Mouse (Mus musculus) limb, embryonic 14.5 days (tissue): ENCODE measurements at regions not wholly inside any gene's neighbourhood (a gene's known extent, or its start where the extent isn't known, plus 50 kb on each side); places are given as distances from the start of the nearest gene placed in this dataset.

Experiments used
- ATAC-seq: fragments of 200-750 bp; cut with Nextera tagmentation; 2 replicates; pipeline ENCODE4 v1.8.0; 2017; ENCODE audit warnings: low read depth, moderate number of reproducible peaks, moderate TSS enrichment; ENCODE audit not compliant: low FRiP score
- DNase-seq: peaks from one replicate; pipeline ENCODE4 v3.0.0-alpha.2; 2015; ENCODE audit warnings: low spot score
- H3K27ac ChIP-seq: fragments of 300-500 bp; sonication (generic); replicated peaks from 2 replicates; pipeline ENCODE4 v1.5.1; 2014; ENCODE audit warnings: low read depth, mild to moderate bottlenecking, low read length, moderate library complexity, mixed read lengths
- H3K27me3 ChIP-seq: fragments of 300-500 bp; sonication (generic); 2 replicates; pipeline ENCODE4 v1.6.1; 2014; ENCODE audit warnings: low read length, mixed read lengths; ENCODE audit not compliant: control insufficient read depth, insufficient read depth
- H3K36me3 ChIP-seq: fragments of 300-500 bp; sonication (generic); 2 replicates; pipeline ENCODE4 v1.6.1; 2014; ENCODE audit warnings: mild to moderate bottlenecking, low read length, moderate library complexity, mixed read lengths; ENCODE audit not compliant: control insufficient read depth, insufficient read depth
- H3K4me1 ChIP-seq: fragments of 300-500 bp; sonication (generic); 2 replicates; pipeline ENCODE4 v1.6.1; 2014; ENCODE audit warnings: antibody characterized with exemption, low read length, mixed read lengths; ENCODE audit not compliant: control insufficient read depth, insufficient read depth
- H3K4me2 ChIP-seq: fragments of 300-500 bp; sonication (generic); replicated peaks from 2 replicates; pipeline ENCODE4 v1.6.1; 2014; ENCODE audit warnings: low read depth, mild to moderate bottlenecking, low read length, moderate library complexity; ENCODE audit not compliant: severe bottlenecking
- H3K4me3 ChIP-seq: fragments of 300-500 bp; sonication (generic); replicated peaks from 2 replicates; pipeline ENCODE4 v1.5.1; 2014; ENCODE audit warnings: low read length
- H3K9ac ChIP-seq: fragments of 300-500 bp; sonication (generic); 2 replicates; pipeline ENCODE4 v1.6.1; 2014; ENCODE audit warnings: mild to moderate bottlenecking, low read depth, low read length, moderate library complexity; ENCODE audit not compliant: severe bottlenecking
- H3K9me3 ChIP-seq: fragments of 300-500 bp; sonication (generic); 2 replicates; pipeline ENCODE4 v1.6.1; 2016; ENCODE audit warnings: low read length; ENCODE audit not compliant: control insufficient read depth
- POLR2A ChIP-seq: fragments of 200-500 bp; IDR thresholded peaks from 2 replicates; pipeline ENCODE4 v1.8.0; 2012; ENCODE audit warnings: inconsistent platforms, mild to moderate bottlenecking, moderate library complexity, borderline replicate concordance; ENCODE audit not compliant: insufficient read depth, insufficient read length; ENCODE audit errors: extremely low read depth
- WGBS: fragments of 180-500 bp; shearing (Covaris S2); extraction: QIAGEN DNeasy Blood & Tissue Kit; methylation state at CpG from one replicate; pipeline ENCODE4 v1.1.7; 2014; 5-methylcytosine and 5-hydroxymethylcytosine counted together

GRCm38 (mm10) chr10:60932855-60933254 is 101.5 kb upstream of the Unc5b start:
- no peaks in the 10 kb centered on the region for H3K4me1 ChIP-seq
- ATAC-seq = no peak
- H3K36me3 ChIP-seq = no peaks in the 10 kb centered on the region
- H3K27ac ChIP-seq = no peak overlapping the region
- H3K27me3 ChIP-seq = no peaks in the 10 kb centered on the region
- no peak overlapping the region for H3K4me2 ChIP-seq
- H3K9ac ChIP-seq = no peak overlapping the region
- no peak overlapping the region for H3K4me3 ChIP-seq
- no peak for DNase-seq
- no peaks in the 10 kb centered on the region for H3K9me3 ChIP-seq
- TF ChIP-seq POLR2A = no peak
- WGBS = 33% methylated on average over 3 of the region's 3 CpGs

- 43% methylated on average over 22 of the region's 22 CpGs for WGBS
- DNase-seq = no peak
- H3K27me3 ChIP-seq = no peaks in the 10 kb centered on the region
- H3K4me1 ChIP-seq = no peaks in the 10 kb centered on the region
- no peaks in the 10 kb centered on the region for H3K36me3 ChIP-seq
- no peak overlapping the region for H3K9ac ChIP-seq
- H3K4me2 ChIP-seq = no peak overlapping the region
- H3K4me3 ChIP-seq = no peak overlapping the region
- no peak for TF ChIP-seq POLR2A
- H3K9me3 ChIP-seq = no peaks in the 10 kb centered on the region
- ATAC-seq = no peak
- H3K27ac ChIP-seq = no peak overlapping the region
Measured at GRCm38 (mm10) chr10:60931891-60932378, 100.6 kb upstream of the Unc5b start.

GRCm38 (mm10) chr10:60928646-60929045 is 97.3 kb upstream of the Unc5b start:
- H3K9ac ChIP-seq = no peak overlapping the region
- ATAC-seq = no peak
- TF ChIP-seq POLR2A = no peak
- DNase-seq = no peak
- no peak overlapping the region for H3K27ac ChIP-seq
- 76% methylated on average over 7 of the region's 7 CpGs for WGBS
- H3K9me3 ChIP-seq = no peaks in the 10 kb centered on the region
- H3K27me3 ChIP-seq = no peaks in the 10 kb centered on the region
- no peak overlapping the region for H3K4me3 ChIP-seq
- H3K36me3 ChIP-seq = no peaks in the 10 kb centered on the region
- H3K4me2 ChIP-seq = no peak overlapping the region
- no peaks in the 10 kb centered on the region for H3K4me1 ChIP-seq

GRCm38 (mm10) chr10:60928164-60928563 is 96.8 kb upstream of the Unc5b start:
- no peaks in the 10 kb centered on the region for H3K9me3 ChIP-seq
- TF ChIP-seq POLR2A = no peak
- H3K36me3 ChIP-seq = no peaks in the 10 kb centered on the region
- H3K4me1 ChIP-seq = no peaks in the 10 kb centered on the region
- ATAC-seq (no peak), DNase-seq (no peak)
- 72% methylated on average over 8 of the region's 8 CpGs for WGBS
- no peak overlapping the region for H3K27ac ChIP-seq
- H3K4me2 ChIP-seq = no peak overlapping the region
- no peak overlapping the region for H3K4me3 ChIP-seq
- no peaks in the 10 kb centered on the region for H3K27me3 ChIP-seq
- no peak overlapping the region for H3K9ac ChIP-seq

GRCm38 (mm10) chr10:60926632-60927031 is 95.3 kb upstream of the Unc5b start:
- no peak overlapping the region for H3K27ac ChIP-seq
- 85% methylated on average over 12 of the region's 12 CpGs for WGBS

GRCm38 (mm10) chr10:60925644-60926043 is 94.3 kb upstream of the Unc5b start:
- no peak for TF ChIP-seq POLR2A
- Histone ChIP-seq H3K9me3 (no peaks in the 10 kb centered on the region), H3K4me3 (no peak overlapping the region), H3K4me2 (no peak overlapping the region), H3K4me1 (no peaks in the 10 kb centered on the region), H3K36me3 (no peaks in the 10 kb centered on the region), H3K27ac (no peak overlapping the region), H3K27me3 (no peaks in the 10 kb centered on the region), H3K9ac (no peak overlapping the region)
- 49% methylated on average over 2 of the region's 2 CpGs for WGBS
- ATAC-seq (no peak), DNase-seq (no peak)

More at GRCm38 (mm10) chr10:60926632-60927031, 95.3 kb upstream of the Unc5b start:
- DNase-seq (no peak), ATAC-seq (no peak)
- H3K27me3 ChIP-seq = no peaks in the 10 kb centered on the region
- H3K4me2 ChIP-seq = no peak overlapping the region
- H3K36me3 ChIP-seq = no peaks in the 10 kb centered on the region
- no peak for TF ChIP-seq POLR2A
- H3K9me3 ChIP-seq = no peaks in the 10 kb centered on the region
- no peaks in the 10 kb centered on the region for H3K4me1 ChIP-seq
- no peak overlapping the region for H3K4me3 ChIP-seq
- H3K9ac ChIP-seq = no peak overlapping the region
